Mouse (Mus musculus) kidney, postnatal 0 days (tissue): ENCODE data around the gene Lef1. TPM values are rescaled to one million over a fixed set of nuclear protein-coding genes. Genes with fewer than 3 reads are reported as not detected.

Source experiments
- ATAC-seq: fragments of 200-750 bp; cut with Nextera tagmentation; replicated peaks from 2 replicates; pipeline ENCODE4 v1.8.0; 2017; ENCODE audit warnings: low read depth, moderate number of reproducible peaks, moderate TSS enrichment, moderate library complexity; ENCODE audit not compliant: low FRiP score
- DNase-seq: peaks from one replicate; pipeline ENCODE4 v3.0.0-alpha.2; 2016; ENCODE audit warnings: low spot score
- H3K27ac ChIP-seq: fragments of 300-500 bp; sonication (generic); 2 replicates; pipeline ENCODE4 v1.5.1; 2014; ENCODE audit warnings: mild to moderate bottlenecking
- H3K27me3 ChIP-seq: fragments of 300-500 bp; sonication (generic); 2 replicates; pipeline ENCODE4 v1.6.1; 2014; ENCODE audit warnings: low read length, mixed read lengths; ENCODE audit not compliant: insufficient read depth
- H3K36me3 ChIP-seq: fragments of 300-500 bp; sonication (generic); 2 replicates; pipeline ENCODE4 v1.6.1; 2014; ENCODE audit warnings: low read length, mixed read lengths; ENCODE audit not compliant: insufficient read depth
- H3K4me1 ChIP-seq: fragments of 300-500 bp; sonication (generic); replicated peaks from 2 replicates; pipeline ENCODE4 v1.6.1; 2014; ENCODE audit warnings: antibody characterized with exemption, low read length, mixed read lengths; ENCODE audit not compliant: insufficient read depth
- H3K4me2 ChIP-seq: fragments of 300-500 bp; sonication (generic); 2 replicates; pipeline ENCODE4 v1.6.1; 2014; ENCODE audit warnings: mild to moderate bottlenecking, low read length, moderate library complexity, mixed read lengths
- H3K4me3 ChIP-seq: fragments of 300-500 bp; sonication (generic); replicated peaks from 2 replicates; pipeline ENCODE4 v1.5.1; 2014; ENCODE audit warnings: low read depth, low read length
- H3K9ac ChIP-seq: fragments of 300-500 bp; sonication (generic); 2 replicates; pipeline ENCODE4 v1.6.1; 2014; ENCODE audit warnings: low read depth, low read length
- H3K9me3 ChIP-seq: fragments of 300-500 bp; sonication (generic); replicated peaks from 2 replicates; pipeline ENCODE4 v1.6.1; 2016; ENCODE audit warnings: low read length, inconsistent platforms, mixed read lengths
- CTCF ChIP-seq: IDR thresholded peaks from 2 replicates; pipeline ENCODE4 v1.5.1; 2016; ENCODE audit warnings: antibody characterized with exemption, low read depth, mild to moderate bottlenecking, moderate library complexity
- whole genome bisulfite sequencing: fragments of 180-500 bp; shearing (Covaris S2); extraction: QIAGEN DNeasy Blood & Tissue Kit; methylation state at CpG from one replicate; pipeline ENCODE4 v1.1.7; 2014; 5-methylcytosine and 5-hydroxymethylcytosine counted together
- polyA plus RNA-seq: library from polyadenylated mRNA; unstranded; fragments of >200 nt; fragmentation: Nextera tagmentation; extraction: Ambion mirVana; gene quantifications from 2 replicates; pipeline ENCODE4 v1.2.1, GENCODE M21; 2015

The Lef1 gene
- 16.2 and 17.8 TPM in 2 replicates for polyA plus RNA-seq

DNA sequence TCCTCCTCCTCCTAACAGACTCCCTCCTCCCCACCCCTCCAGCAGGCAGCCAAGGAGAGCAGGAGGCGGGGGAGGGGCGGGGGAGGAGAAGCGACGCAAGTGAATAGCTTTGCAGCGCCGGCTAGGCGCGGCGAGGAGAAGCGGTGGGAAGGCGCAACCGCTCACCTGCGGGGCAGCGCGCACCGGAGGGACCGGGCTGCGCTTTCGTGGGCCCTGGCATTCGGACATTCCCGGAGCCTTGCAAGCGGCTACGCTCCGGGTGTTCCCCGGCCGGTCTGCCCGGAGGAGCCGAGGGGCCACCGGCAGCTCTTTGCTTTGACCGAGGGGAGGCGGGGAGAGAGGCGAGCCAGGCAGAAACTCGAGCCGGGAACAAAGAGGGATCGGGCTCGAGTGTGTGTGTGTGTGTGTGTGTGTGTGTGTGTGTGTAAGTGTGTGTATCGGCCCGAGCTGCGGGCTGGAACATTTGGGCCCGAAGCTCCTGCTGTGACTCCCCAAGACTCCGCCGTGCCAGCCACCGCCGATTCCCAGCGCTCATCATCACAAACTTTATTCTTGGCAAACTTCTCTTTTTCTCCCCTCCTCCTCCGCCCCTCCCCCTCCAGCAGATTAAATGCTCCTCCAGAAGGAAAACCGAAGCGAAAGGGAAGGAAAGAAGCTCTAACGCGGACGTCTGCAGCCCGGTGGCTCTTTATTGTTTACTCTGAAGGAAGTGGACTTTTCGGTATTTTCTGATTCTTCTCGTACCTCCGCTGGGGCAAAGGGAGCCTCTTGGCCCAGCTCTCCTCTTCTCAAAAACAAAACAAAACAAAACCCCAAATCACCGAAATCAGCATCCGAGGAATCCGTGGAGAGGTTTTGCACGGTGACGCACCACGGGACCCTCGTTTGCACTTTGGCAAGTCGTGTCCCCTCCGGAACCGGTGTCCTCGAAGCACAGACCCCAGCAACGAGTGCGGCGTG is at the start of gene Lef1:
Lef1 (plus strand) TSS at position 281 of the 960 bp plus-strand sequence.
- H3K36me3 ChIP-seq = no peaks in the 10 kb centered on the region
- ATAC-seq = peak; percentile 34; the same call in 1 of the 2 replicates
- peak within 1 kb of the TSS; percentile 44; the same call in 1 of the 2 replicates for H3K27ac ChIP-seq
- DNase-seq = peak; percentile 63
- under 1% methylated on average over 65 of the region's 69 CpGs for WGBS
- TF ChIP-seq CTCF = no peak
- H3K27me3 ChIP-seq = peaks cover 41% of the 10 kb centered on the region
- H3K4me1 ChIP-seq = peaks cover 33% of the 10 kb centered on the region
- peak within 1 kb of the TSS; percentile 92 for H3K4me2 ChIP-seq
- peak within 1 kb of the TSS; percentile 48 for H3K4me3 ChIP-seq
- no peaks in the 10 kb centered on the region for H3K9me3 ChIP-seq
- H3K9ac ChIP-seq = peak within 1 kb of the TSS; percentile 58

DNA sequence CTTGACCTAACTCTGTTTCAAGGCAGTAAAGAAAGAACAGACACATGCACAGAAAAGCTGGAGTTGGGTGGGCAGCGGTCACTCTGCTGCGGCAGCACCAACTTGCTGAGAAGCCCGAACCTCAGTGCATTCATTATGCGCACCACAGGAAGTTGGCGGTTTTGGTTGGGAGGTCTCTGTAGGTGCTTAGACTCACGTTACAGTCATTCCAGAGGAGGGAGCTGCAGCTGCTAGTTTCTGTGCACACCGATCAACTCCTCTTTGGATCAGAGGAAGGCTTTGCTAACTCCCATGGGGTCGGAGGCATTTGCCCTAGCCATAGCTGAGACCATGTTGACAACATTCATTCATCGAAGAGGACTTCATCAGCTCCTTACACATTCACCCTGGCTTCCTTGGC is 45.3 kb upstream of the Lef1 start:
- no peaks in the 10 kb centered on the region for H3K4me1 ChIP-seq
- no peak overlapping the region for H3K4me2 ChIP-seq
- no peak for TF ChIP-seq CTCF
- no peak overlapping the region for H3K4me3 ChIP-seq
- H3K27me3 ChIP-seq = no peaks in the 10 kb centered on the region
- ATAC-seq (no peak), DNase-seq (no peak)
- 86% methylated on average over 9 of the region's 9 CpGs for WGBS
- no peak overlapping the region for H3K27ac ChIP-seq
- H3K9ac ChIP-seq = no peak overlapping the region
- no peaks in the 10 kb centered on the region for H3K36me3 ChIP-seq
- H3K9me3 ChIP-seq = no peaks in the 10 kb centered on the region

GRCm38 (mm10) chr3:131066171-131066570 is 44.1 kb upstream of the Lef1 start:
- 12% methylated on average over 8 of the region's 8 CpGs for WGBS
- no peak for TF ChIP-seq CTCF
- 0 out of 2 replicates have a peak overlapping the region, but pooled peaks have one; percentile 21 for H3K4me2 ChIP-seq
- no peak overlapping the region for H3K4me3 ChIP-seq
- H3K36me3 ChIP-seq = no peaks in the 10 kb centered on the region
- H3K4me1 ChIP-seq = no peaks in the 10 kb centered on the region
- peak; percentile 63 for ATAC-seq
- H3K27ac ChIP-seq = no peak overlapping the region
- no peaks in the 10 kb centered on the region for H3K27me3 ChIP-seq
- no peak overlapping the region for H3K9ac ChIP-seq
- DNase-seq = peak; percentile 50
- H3K9me3 ChIP-seq = no peaks in the 10 kb centered on the region

DNA sequence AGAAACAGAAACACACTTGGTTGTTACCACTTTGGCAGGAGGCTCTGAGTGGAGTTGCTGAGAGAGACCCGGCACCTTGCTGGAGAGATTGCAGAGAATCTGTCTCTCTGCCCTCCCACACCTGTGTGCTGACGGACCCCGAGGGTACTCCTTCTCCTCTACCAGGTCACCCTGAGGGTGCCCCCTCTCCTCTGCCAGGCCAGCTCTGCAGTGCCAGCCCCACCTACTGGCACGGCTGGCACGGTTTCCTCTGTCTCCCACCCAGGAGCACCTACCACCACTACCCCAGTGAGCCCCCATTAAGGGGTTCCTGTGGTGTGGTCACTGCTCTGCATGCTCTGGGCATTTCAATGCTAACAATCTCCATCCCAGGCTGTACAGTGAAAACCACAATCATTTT is 42.3 kb upstream of the Lef1 start:
- ATAC-seq = no peak
- H3K4me2 ChIP-seq = no peak overlapping the region
- 71% methylated on average over 5 of the region's 5 CpGs for WGBS
- no peak for DNase-seq
- H3K27me3 ChIP-seq = no peaks in the 10 kb centered on the region
- H3K4me1 ChIP-seq = no peaks in the 10 kb centered on the region
- no peak for TF ChIP-seq CTCF
- no peak overlapping the region for H3K9ac ChIP-seq
- H3K4me3 ChIP-seq = no peak overlapping the region
- no peaks in the 10 kb centered on the region for H3K9me3 ChIP-seq
- no peaks in the 10 kb centered on the region for H3K36me3 ChIP-seq
- H3K27ac ChIP-seq = no peak overlapping the region

GRCm38 (mm10) chr3:131070210-131070609 is 40.1 kb upstream of the Lef1 start:
- H3K36me3 ChIP-seq = no peaks in the 10 kb centered on the region
- H3K9me3 ChIP-seq = no peaks in the 10 kb centered on the region
- no peak overlapping the region for H3K4me2 ChIP-seq
- no peaks in the 10 kb centered on the region for H3K27me3 ChIP-seq
- H3K27ac ChIP-seq = no peak overlapping the region
- H3K4me3 ChIP-seq = no peak overlapping the region
- no peaks in the 10 kb centered on the region for H3K4me1 ChIP-seq
- no peak overlapping the region for H3K9ac ChIP-seq
- 72% methylated on average over 7 of the region's 7 CpGs for WGBS
- ATAC-seq (no peak), DNase-seq (no peak)
- no peak for TF ChIP-seq CTCF

GRCm38 (mm10) chr3:131072661-131073060 is 37.6 kb upstream of the Lef1 start:
- 36% methylated on average over 4 of the region's 4 CpGs for WGBS
- no peaks in the 10 kb centered on the region for H3K4me1 ChIP-seq
- no peak overlapping the region for H3K4me3 ChIP-seq
- TF ChIP-seq CTCF = no peak
- H3K4me2 ChIP-seq = no peak overlapping the region
- no peaks in the 10 kb centered on the region for H3K27me3 ChIP-seq
- no peak overlapping the region for H3K27ac ChIP-seq
- H3K36me3 ChIP-seq = no peaks in the 10 kb centered on the region
- ATAC-seq (no peak), DNase-seq (peak; percentile 25)
- no peak overlapping the region for H3K9ac ChIP-seq
- H3K9me3 ChIP-seq = no peaks in the 10 kb centered on the region
